Mouse (Mus musculus): Measurements from ENCODE around the gene Dpp6. TPM values are rescaled to one million over a fixed set of nuclear protein-coding genes. Genes with fewer than 3 reads are reported as not detected.

Gene Dpp6
- polyA plus RNA-seq, 1 experiment from 2014 or later, result 2.6 TPM

GRCm38 (mm10) chr5:27413023-27413422 lies 596.0 kb downstream of the Dpp6 start:
- no peak for ATAC-seq (ENCODE audit: low FRiP score, low TSS enrichment)
- H3K27ac ChIP-seq (ENCODE audit: low read depth, low read length), result no peak overlapping the region
- H3K4me3 ChIP-seq (ENCODE audit: low read length), result no peak overlapping the region
- H3K36me3 ChIP-seq (ENCODE audit: control insufficient read depth, insufficient read depth, low read length), result no peaks in the 10 kb centered on the region
- H3K4me1 ChIP-seq (ENCODE audit: control insufficient read depth, insufficient read depth, low read length), result no peaks in the 10 kb centered on the region
- no peaks in the 10 kb centered on the region for H3K9me3 ChIP-seq (ENCODE audit: control insufficient read depth, low read length)
- 66% methylated on average over 3 of the region's 3 CpGs for WGBS
- no peak overlapping the region for H3K9ac ChIP-seq (ENCODE audit: low read depth, low read length)
- H3K27me3 ChIP-seq (ENCODE audit: control insufficient read depth, insufficient read depth, low read length), result no peaks in the 10 kb centered on the region
- H3K4me2 ChIP-seq (replicated peaks; ENCODE audit: low read depth, low read length), result no peak overlapping the region

DNA sequence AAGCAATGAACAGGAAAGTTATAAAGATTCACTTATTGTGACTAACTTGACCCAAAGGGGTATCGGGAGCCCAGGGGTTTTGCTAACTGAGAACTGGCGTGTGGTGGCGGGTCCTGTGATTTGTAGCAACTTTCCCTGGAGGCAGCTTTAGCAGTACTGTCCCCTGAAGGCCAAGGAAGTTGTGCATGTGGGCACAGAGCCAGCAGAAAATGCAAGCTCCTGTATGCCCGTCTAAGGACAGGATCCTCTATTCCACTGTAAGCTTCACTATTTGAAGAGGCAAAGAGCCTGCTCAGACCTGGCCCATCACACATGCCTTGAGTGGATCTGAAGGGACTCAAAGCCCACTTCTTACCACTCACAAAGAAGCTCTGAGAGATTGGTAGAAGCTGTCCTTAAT lies 598.5 kb downstream of the Dpp6 start:
- no peak overlapping the region for H3K9ac ChIP-seq (ENCODE audit: low read depth, low read length)
- no peaks in the 10 kb centered on the region for H3K9me3 ChIP-seq (ENCODE audit: control insufficient read depth, low read length)
- no peaks in the 10 kb centered on the region for H3K27me3 ChIP-seq (ENCODE audit: control insufficient read depth, insufficient read depth, low read length)
- H3K4me3 ChIP-seq (ENCODE audit: low read length), result no peak overlapping the region
- H3K4me2 ChIP-seq (replicated peaks; ENCODE audit: low read depth, low read length), result no peak overlapping the region
- no peaks in the 10 kb centered on the region for H3K36me3 ChIP-seq (ENCODE audit: control insufficient read depth, insufficient read depth, low read length)
- no peak for ATAC-seq (ENCODE audit: low FRiP score, low TSS enrichment)
- 79% methylated on average over 4 of the region's 4 CpGs for WGBS
- H3K27ac ChIP-seq (ENCODE audit: low read depth, low read length), result no peak overlapping the region
- no peaks in the 10 kb centered on the region for H3K4me1 ChIP-seq (ENCODE audit: control insufficient read depth, insufficient read depth, low read length)

DNA sequence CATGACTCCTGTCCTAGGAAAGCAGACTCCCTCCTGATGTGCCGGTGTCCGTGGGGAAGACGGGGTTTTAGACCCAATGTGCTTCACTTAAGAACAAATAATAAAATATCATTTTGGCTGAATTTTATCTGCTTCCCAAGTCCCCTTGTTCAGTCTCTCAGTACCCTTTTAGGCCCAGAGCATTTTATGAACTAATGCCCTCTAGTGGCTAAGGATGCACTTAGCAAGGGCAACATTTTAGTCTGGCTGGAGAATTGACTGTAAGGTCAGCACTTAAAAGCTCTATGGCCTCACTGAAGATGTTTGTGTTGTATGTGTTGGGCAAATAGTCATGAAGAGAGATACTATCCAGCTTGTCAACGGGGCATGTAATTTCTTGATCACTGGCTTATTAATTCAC lies 599.6 kb downstream of the Dpp6 start:
- Histone ChIP-seq H3K4me3 (ENCODE audit: low read length) (no peak overlapping the region), H3K4me1 (ENCODE audit: control insufficient read depth, insufficient read depth, low read length) (no peaks in the 10 kb centered on the region), H3K36me3 (ENCODE audit: control insufficient read depth, insufficient read depth, low read length) (no peaks in the 10 kb centered on the region), H3K4me2 (replicated peaks; ENCODE audit: low read depth, low read length) (no peak overlapping the region), H3K27me3 (ENCODE audit: control insufficient read depth, insufficient read depth, low read length) (no peaks in the 10 kb centered on the region), H3K9me3 (ENCODE audit: control insufficient read depth, low read length) (no peaks in the 10 kb centered on the region), H3K27ac (ENCODE audit: low read depth, low read length) (no peak overlapping the region), H3K9ac (ENCODE audit: low read depth, low read length) (no peak overlapping the region)
- ATAC-seq (ENCODE audit: low FRiP score, low TSS enrichment), result no peak
- WGBS, result 66% methylated on average over 4 of the region's 4 CpGs

GRCm38 (mm10) chr5:27417398-27417797 lies 600.4 kb downstream of the Dpp6 start:
- Histone ChIP-seq H3K4me2 (replicated peaks; ENCODE audit: low read depth, low read length) (no peak overlapping the region), H3K4me1 (ENCODE audit: control insufficient read depth, insufficient read depth, low read length) (no peaks in the 10 kb centered on the region), H3K9me3 (ENCODE audit: control insufficient read depth, low read length) (no peaks in the 10 kb centered on the region), H3K36me3 (ENCODE audit: control insufficient read depth, insufficient read depth, low read length) (no peaks in the 10 kb centered on the region), H3K4me3 (ENCODE audit: low read length) (no peak overlapping the region), H3K27ac (ENCODE audit: low read depth, low read length) (no peak overlapping the region), H3K9ac (ENCODE audit: low read depth, low read length) (no peak overlapping the region), H3K27me3 (ENCODE audit: control insufficient read depth, insufficient read depth, low read length) (no peaks in the 10 kb centered on the region)
- 65% methylated on average over 7 of the region's 7 CpGs for WGBS
- ATAC-seq (ENCODE audit: low FRiP score, low TSS enrichment), result no peak

DNA sequence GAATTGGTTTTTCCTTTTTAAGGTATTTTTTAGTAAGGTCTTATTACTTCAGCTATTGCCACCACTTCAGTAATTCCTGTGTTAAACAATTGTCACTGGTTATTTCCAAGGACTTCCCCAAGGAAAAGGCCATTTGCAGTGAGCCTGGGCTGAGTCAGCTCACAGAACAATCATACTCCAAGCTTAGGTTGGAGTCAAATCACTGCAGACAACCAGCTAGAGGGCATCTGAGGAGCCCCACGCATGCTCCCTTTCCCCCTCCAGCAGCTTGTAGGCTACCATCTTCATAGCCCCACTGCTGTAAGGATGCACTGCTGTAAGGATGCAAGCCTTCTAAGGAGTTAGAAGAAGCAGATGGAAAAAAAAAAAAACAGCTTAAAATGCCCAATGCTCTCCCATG lies 601.9 kb downstream of the Dpp6 start:
- H3K4me1 ChIP-seq (ENCODE audit: control insufficient read depth, insufficient read depth, low read length), result no peaks in the 10 kb centered on the region
- 83% methylated on average over 1 of the region's 1 CpGs for WGBS
- H3K4me2 ChIP-seq (replicated peaks; ENCODE audit: low read depth, low read length), result no peak overlapping the region
- H3K9ac ChIP-seq (ENCODE audit: low read depth, low read length), result no peak overlapping the region
- no peaks in the 10 kb centered on the region for H3K27me3 ChIP-seq (ENCODE audit: control insufficient read depth, insufficient read depth, low read length)
- H3K4me3 ChIP-seq (ENCODE audit: low read length), result no peak overlapping the region
- no peaks in the 10 kb centered on the region for H3K9me3 ChIP-seq (ENCODE audit: control insufficient read depth, low read length)
- no peak overlapping the region for H3K27ac ChIP-seq (ENCODE audit: low read depth, low read length)
- no peaks in the 10 kb centered on the region for H3K36me3 ChIP-seq (ENCODE audit: control insufficient read depth, insufficient read depth, low read length)
- ATAC-seq (ENCODE audit: low FRiP score, low TSS enrichment), result no peak

DNA sequence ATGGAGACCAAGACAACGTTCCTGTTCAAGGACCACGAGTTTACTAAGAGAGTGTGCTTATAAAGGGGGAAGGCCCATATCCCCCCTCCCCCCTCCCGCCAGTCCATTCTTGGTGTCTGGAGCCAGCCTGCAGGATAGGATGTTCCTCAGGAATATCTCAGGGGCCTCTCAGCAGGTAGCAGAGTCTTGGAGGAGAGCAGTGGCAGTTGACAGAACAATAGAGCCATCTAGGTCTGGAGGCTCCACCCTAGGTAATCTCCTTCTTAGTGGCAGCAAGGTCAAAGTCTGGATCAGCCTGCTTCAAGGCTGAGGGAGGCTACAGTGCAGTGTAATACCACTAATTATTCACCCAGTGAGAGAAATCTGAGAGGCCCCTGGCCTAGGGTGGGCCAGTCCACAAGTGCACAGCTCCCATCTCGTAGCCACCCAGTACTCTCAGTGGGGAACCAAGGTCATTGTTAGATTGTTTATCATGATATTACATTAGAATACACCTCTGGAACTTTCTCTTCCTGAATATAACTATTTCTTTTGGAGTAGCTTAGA lies 604.2 kb downstream of the Dpp6 start:
- ATAC-seq (ENCODE audit: low FRiP score, low TSS enrichment), result no peak
- Histone ChIP-seq H3K27me3 (ENCODE audit: control insufficient read depth, insufficient read depth, low read length) (no peaks in the 10 kb centered on the region), H3K9me3 (ENCODE audit: control insufficient read depth, low read length) (no peaks in the 10 kb centered on the region), H3K4me2 (replicated peaks; ENCODE audit: low read depth, low read length) (no peak overlapping the region), H3K36me3 (ENCODE audit: control insufficient read depth, insufficient read depth, low read length) (no peaks in the 10 kb centered on the region), H3K27ac (ENCODE audit: low read depth, low read length) (no peak overlapping the region), H3K9ac (ENCODE audit: low read depth, low read length) (no peak overlapping the region), H3K4me1 (ENCODE audit: control insufficient read depth, insufficient read depth, low read length) (no peaks in the 10 kb centered on the region), H3K4me3 (ENCODE audit: low read length) (no peak overlapping the region)
- 72% methylated on average over 4 of the region's 4 CpGs for WGBS

DNA sequence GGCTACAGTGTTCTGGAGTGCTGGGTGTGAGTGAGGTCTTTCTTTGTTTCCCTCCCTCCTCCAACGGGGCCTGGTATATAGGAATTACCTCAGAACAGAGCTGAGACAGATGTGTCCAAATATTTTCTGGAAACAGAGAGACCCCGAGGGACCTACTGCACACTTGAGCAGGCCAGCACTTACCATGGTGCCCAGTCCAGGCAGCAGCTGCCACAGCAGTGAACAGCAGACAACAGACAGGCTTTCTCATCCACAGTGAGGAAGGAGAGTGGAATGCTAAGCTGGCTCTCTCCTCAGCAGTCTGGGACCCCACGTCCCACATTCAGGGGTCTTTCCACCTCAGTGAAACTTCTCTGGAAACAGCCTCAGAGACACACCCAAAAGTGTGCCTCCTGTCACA lies 606.8 kb downstream of the Dpp6 start:
- Histone ChIP-seq H3K9me3 (ENCODE audit: control insufficient read depth, low read length) (no peaks in the 10 kb centered on the region), H3K4me3 (ENCODE audit: low read length) (no peak overlapping the region), H3K27ac (ENCODE audit: low read depth, low read length) (no peak overlapping the region), H3K9ac (ENCODE audit: low read depth, low read length) (no peak overlapping the region), H3K4me1 (ENCODE audit: control insufficient read depth, insufficient read depth, low read length) (no peaks in the 10 kb centered on the region), H3K36me3 (ENCODE audit: control insufficient read depth, insufficient read depth, low read length) (no peaks in the 10 kb centered on the region), H3K27me3 (ENCODE audit: control insufficient read depth, insufficient read depth, low read length) (no peaks in the 10 kb centered on the region), H3K4me2 (replicated peaks; ENCODE audit: low read depth, low read length) (no peak overlapping the region)
- WGBS, result 80% methylated on average over 3 of the region's 3 CpGs
- no peak for ATAC-seq (ENCODE audit: low FRiP score, low TSS enrichment)

- Histone ChIP-seq H3K4me2 (replicated peaks; ENCODE audit: low read depth, low read length) (no peak overlapping the region), H3K27ac (ENCODE audit: low read depth, low read length) (no peak overlapping the region), H3K9me3 (ENCODE audit: control insufficient read depth, low read length) (no peaks in the 10 kb centered on the region), H3K36me3 (ENCODE audit: control insufficient read depth, insufficient read depth, low read length) (no peaks in the 10 kb centered on the region), H3K4me3 (ENCODE audit: low read length) (no peak overlapping the region), H3K27me3 (ENCODE audit: control insufficient read depth, insufficient read depth, low read length) (no peaks in the 10 kb centered on the region), H3K9ac (ENCODE audit: low read depth, low read length) (no peak overlapping the region), H3K4me1 (ENCODE audit: control insufficient read depth, insufficient read depth, low read length) (no peaks in the 10 kb centered on the region)
- WGBS, result 76% methylated on average over 3 of the region's 3 CpGs
- ATAC-seq (ENCODE audit: low FRiP score, low TSS enrichment), result no peak
Measured at GRCm38 (mm10) chr5:27424484-27425080, 607.6 kb downstream of the Dpp6 start.

GRCm38 (mm10) chr5:27426200-27426599 lies 609.2 kb downstream of the Dpp6 start:
- no peak overlapping the region for H3K4me2 ChIP-seq (replicated peaks; ENCODE audit: low read depth, low read length)
- ATAC-seq (ENCODE audit: low FRiP score, low TSS enrichment), result no peak
- no peaks in the 10 kb centered on the region for H3K4me1 ChIP-seq (ENCODE audit: control insufficient read depth, insufficient read depth, low read length)
- H3K9me3 ChIP-seq (ENCODE audit: control insufficient read depth, low read length), result no peaks in the 10 kb centered on the region
- WGBS, result 71% methylated on average over 1 of the region's 1 CpGs
- no peak overlapping the region for H3K27ac ChIP-seq (ENCODE audit: low read depth, low read length)
- no peaks in the 10 kb centered on the region for H3K36me3 ChIP-seq (ENCODE audit: control insufficient read depth, insufficient read depth, low read length)
- no peaks in the 10 kb centered on the region for H3K27me3 ChIP-seq (ENCODE audit: control insufficient read depth, insufficient read depth, low read length)
- H3K9ac ChIP-seq (ENCODE audit: low read depth, low read length), result no peak overlapping the region
- H3K4me3 ChIP-seq (ENCODE audit: low read length), result no peak overlapping the region

Measured in kidney, embryonic 14.5 days (tissue).